Mouse (Mus musculus): ENCODE results near the gene Nepro.

- no peak for TF ChIP-seq POLR2A (IDR thresholded peaks at IDR 0.05; ENCODE audit: insufficient read depth, low read length)
- peak; percentile 51 for TF ChIP-seq CTCF (IDR thresholded peaks at IDR 0.05; ENCODE audit: low read depth, low read length)
These were observed 1.5 kb downstream of the Nepro start for GRCm38 (mm10) chr16:44725286-44726223.
